Mouse (Mus musculus): Measurements from ENCODE around the gene Olfr1135.

DNA sequence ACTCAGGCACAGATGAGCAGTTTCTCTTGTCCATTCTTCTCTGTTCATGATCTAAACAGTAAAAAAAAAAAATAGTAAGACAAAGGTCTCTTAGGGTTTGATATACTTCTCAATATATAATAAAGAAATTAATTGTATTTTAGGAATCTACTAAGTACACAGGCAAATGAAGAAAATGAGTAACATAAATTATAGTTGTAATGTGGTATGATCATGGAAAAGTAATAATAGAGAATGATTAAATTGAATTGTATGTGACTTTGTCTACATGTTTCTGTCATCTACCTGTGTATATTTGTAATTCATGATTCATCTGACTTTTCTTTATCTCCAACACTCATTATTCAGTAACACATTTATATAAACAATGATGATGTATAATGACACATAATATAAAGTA is 20.4 kb upstream of the Olfr1135 start, which contains the start of gene Olfr1136:
- TF ChIP-seq GATA1 (IDR thresholded peaks at IDR 0.05; ENCODE audit: borderline replicate concordance, low read length) = no peak
- no peak for TF ChIP-seq FLI1 (IDR thresholded peaks at IDR 0.05; ENCODE audit: low read length)

Measured in megakaryocyte, embryonic 14.5 days (primary cell).